16 mouse cellular contexts compared by ENCODE assay signal in the genomic region with DNA sequence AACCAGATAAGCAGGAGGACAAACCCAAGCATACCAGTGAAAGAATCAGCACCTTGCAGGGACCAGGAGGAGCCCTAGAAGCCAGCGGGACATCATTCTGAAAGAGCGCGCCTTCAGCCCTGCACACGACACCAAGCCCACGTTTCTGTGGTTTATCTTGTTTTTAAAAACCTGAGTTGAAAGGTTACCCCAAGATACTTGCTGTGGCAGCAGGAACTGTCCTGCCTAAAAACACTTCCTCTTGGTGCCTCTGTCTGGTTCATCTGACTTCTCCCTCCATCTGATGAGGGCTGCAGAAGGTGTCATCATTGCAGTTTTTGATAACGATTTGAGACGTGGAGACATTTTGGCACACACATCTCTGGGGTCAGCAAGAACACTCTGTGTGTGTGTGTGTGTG. TPM values are rescaled to one million over a fixed set of nuclear protein-coding genes. Genes with fewer than 3 reads are reported as not detected.
DNase-seq lines count a peak whose midpoint lies in the region; ATAC-seq and TF ChIP-seq lines count a peak whose summit lies in the region.
"Had no signal": no experiment of that assay in that cellular context is flagged by ENCODE, and none has a peak within 500 bp of the region (broad histone marks: within the 10 kb centered on the region; RNA-seq: fewer than 3 reads in every experiment).

No protein-coding gene starts in this region.

- H3K79me2 ChIP-seq in MEL (ENCODE audit: control insufficient read depth, insufficient read depth, low read length, poor library complexity), result no peaks in the 10 kb centered on the region; the same call in 1 of the 2 replicates

- H3K9ac ChIP-seq in MEL (ENCODE audit: control insufficient read depth, low read depth, low read length, poor library complexity, severe bottlenecking), result peak overlapping the region; percentile 28
- H3K9ac ChIP-seq in forebrain, embryonic 12.5 days, result no peak overlapping the region
- H3K9ac ChIP-seq in forebrain, postnatal 0 days, result no peak overlapping the region
- H3K9ac ChIP-seq: kidney, embryonic 15.5 days; lung, embryonic 15.5 days; midbrain, embryonic 12.5 days had no signal

- no peak for TF ChIP-seq CTCF in MEL (IDR thresholded peaks at IDR 0.05 in 2 of 3, conservative IDR thresholded peaks at IDR 0.05 in 1 of 3; ENCODE audit: control insufficient read depth in 1 of 3, insufficient read depth in 1 of 3, low read depth in 2 of 3, low read length in 3 of 3, poor library complexity in 1 of 3, severe bottlenecking in 1 of 3)
- TF ChIP-seq CTCF in forebrain, postnatal 0 days (IDR thresholded peaks at IDR 0.05; ENCODE audit: low read depth), result no peak

- TF ChIP-seq EP300 in MEL (IDR thresholded peaks at IDR 0.05; ENCODE audit: low read depth in 1 of 2, low read length in 2 of 2), result peak; percentile 66 to 75; a peak in 3 of 4 replicates

- no peaks in the 10 kb centered on the region for H3K27me3 ChIP-seq in MEL (ENCODE audit: control insufficient read depth in 1 of 2, insufficient read depth in 2 of 2, low read length in 2 of 2)
- H3K27me3 ChIP-seq in forebrain, embryonic 12.5 days, result no peaks in the 10 kb centered on the region
- no peaks in the 10 kb centered on the region for H3K27me3 ChIP-seq in forebrain, postnatal 0 days (ENCODE audit: insufficient read depth, low read length)
- H3K27me3 ChIP-seq: kidney, embryonic 15.5 days; lung, embryonic 15.5 days had no signal

- H3K4me2 ChIP-seq in forebrain, embryonic 12.5 days, result no peak overlapping the region
- H3K4me2 ChIP-seq in forebrain, postnatal 0 days (ENCODE audit: low read depth), result no peak overlapping the region
- H3K4me2 ChIP-seq: kidney, embryonic 15.5 days; lung, embryonic 15.5 days; midbrain, embryonic 12.5 days had no signal

- 91% methylated on average over 7 of the region's 7 CpGs for WGBS in forebrain, embryonic 12.5 days
- 93% methylated on average over 7 of the region's 7 CpGs for WGBS in forebrain, postnatal 0 days

- DNase-seq in lung, postnatal 36 days, result peak; percentile 30
- DNase-seq in lung, postnatal 10 days, result no peak
- peak; percentile 89 for DNase-seq in MEL (ENCODE audit: low read depth, low spot score)
- no peak for DNase-seq in adrenal gland, adult 2 months
- no peak for DNase-seq in forebrain, postnatal 0 days
- DNase-seq: adrenal gland, postnatal 25 days; cerebellum, postnatal 25 days; heart, adult 11 months had no signal

- peak overlapping the region in 1 of 2 experiments; percentile 14; a peak in 2 of 4 replicates for H3K4me3 ChIP-seq in MEL (ENCODE audit: control insufficient read depth in 1 of 2, insufficient read depth in 1 of 2, low read depth in 2 of 2, low read length in 2 of 2)
- H3K4me3 ChIP-seq in forebrain, embryonic 12.5 days (replicated peaks), result no peak overlapping the region
- no peak overlapping the region for H3K4me3 ChIP-seq in forebrain, postnatal 0 days (ENCODE audit: low read depth, low read length)
- H3K4me3 ChIP-seq: kidney, embryonic 15.5 days; limb, embryonic 10.5 days; lung, embryonic 15.5 days; midbrain, embryonic 12.5 days had no signal

- H3K27ac ChIP-seq in MEL (ENCODE audit: control insufficient read depth, low read depth, low read length), result peak overlapping the region; percentile 91
- no peak overlapping the region for H3K27ac ChIP-seq in forebrain, embryonic 12.5 days
- no peak overlapping the region for H3K27ac ChIP-seq in forebrain, postnatal 0 days (ENCODE audit: low read depth, low read length)
- H3K27ac ChIP-seq: hindbrain, postnatal 0 days; kidney, embryonic 15.5 days; limb, embryonic 10.5 days; lung, embryonic 15.5 days; midbrain, embryonic 12.5 days had no signal

- peak in 1 of 2 experiments; percentile 36; a peak in 1 of 4 replicates for TF ChIP-seq POLR2A in MEL (IDR thresholded peaks at IDR 0.05; ENCODE audit: control insufficient read depth in 1 of 2, insufficient read depth in 1 of 2, low read depth in 1 of 2, low read length in 2 of 2, poor library complexity in 1 of 2)

- H3K4me1 ChIP-seq in MEL (ENCODE audit: control insufficient read depth in 1 of 2, insufficient read depth in 2 of 2, low read length in 2 of 2), result peaks cover 17 to 41% of the 10 kb centered on the region in 2 experiments
- peaks cover 15% of the 10 kb centered on the region for H3K4me1 ChIP-seq in forebrain, embryonic 12.5 days
- no peaks in the 10 kb centered on the region for H3K4me1 ChIP-seq in forebrain, postnatal 0 days (ENCODE audit: insufficient read depth)

- no peak for TF ChIP-seq RAD21 in MEL (IDR thresholded peaks at IDR 0.05; ENCODE audit: low read depth, low read length)

- ATAC-seq in inflammation-experienced regulatory T-cells, adult 6 months, result peak; percentile 35
- ATAC-seq in neutrophil, adult 5-6 weeks (ENCODE audit: extremely low read depth, insufficient number of reproducible peaks, low FRiP score, poor library complexity, severe bottlenecking), result peak; percentile 68
- ATAC-seq in forebrain, embryonic 12.5 days (ENCODE audit: low FRiP score), result no peak
- no peak for ATAC-seq in forebrain, postnatal 0 days
- ATAC-seq: hindbrain, postnatal 0 days had no signal

- H3K36me3 ChIP-seq in MEL (ENCODE audit: control insufficient read depth in 1 of 2, insufficient read depth in 2 of 2, low read length in 2 of 2), result peaks cover 0 to 37% of the 10 kb centered on the region in 2 experiments; a peak in 2 of 4 replicates
- no peaks in the 10 kb centered on the region for H3K36me3 ChIP-seq in forebrain, embryonic 12.5 days (replicated peaks)
- H3K36me3 ChIP-seq in forebrain, postnatal 0 days (ENCODE audit: insufficient read depth), result no peaks in the 10 kb centered on the region
- H3K36me3 ChIP-seq: kidney, embryonic 15.5 days; limb, embryonic 10.5 days; lung, embryonic 15.5 days; midbrain, embryonic 12.5 days had no signal

- H3K9me3 ChIP-seq in MEL (replicated peaks; ENCODE audit: insufficient read depth, low read length), result no peaks in the 10 kb centered on the region
- no peaks in the 10 kb centered on the region for H3K9me3 ChIP-seq in forebrain, embryonic 12.5 days
- no peaks in the 10 kb centered on the region for H3K9me3 ChIP-seq in forebrain, postnatal 0 days (ENCODE audit: low read length)
- H3K9me3 ChIP-seq: kidney, embryonic 15.5 days; limb, embryonic 10.5 days; lung, embryonic 15.5 days; midbrain, embryonic 12.5 days had no signal

TF ChIP-seq in MEL, 35 proteins besides CTCF, POLR2A, EP300 and RAD21 (continues in another document):
- peak; percentile 70; the same call in 1 of the 2 replicates for TF ChIP-seq MYC (IDR thresholded peaks at IDR 0.05; ENCODE audit: low read depth, low read length)
- TF ChIP-seq CHD2 (IDR thresholded peaks at IDR 0.05; ENCODE audit: low read length), result no peak
- TF ChIP-seq ZNF384 (IDR thresholded peaks at IDR 0.05; ENCODE audit: low read depth, low read length), result no peak
- no peak for TF ChIP-seq ZC3H11A (IDR thresholded peaks at IDR 0.05; ENCODE audit: low read depth, low read length)
- no peak for TF ChIP-seq NRF1 (IDR thresholded peaks at IDR 0.05; ENCODE audit: insufficient read depth, low read depth, low read length, poor library complexity, severe bottlenecking)
- peak; percentile 73; the same call in 1 of the 2 replicates for TF ChIP-seq E2F4 (IDR thresholded peaks at IDR 0.05; ENCODE audit: borderline replicate concordance, low read depth, low read length)
- no peak for TF ChIP-seq MYB (IDR thresholded peaks at IDR 0.05; ENCODE audit: low read depth, low read length)
- TF ChIP-seq USF1 (IDR thresholded peaks at IDR 0.05; ENCODE audit: low read depth, low read length), result no peak
- TF ChIP-seq ZKSCAN1 (IDR thresholded peaks at IDR 0.05; ENCODE audit: low read depth, low read length), result no peak
- no peak for TF ChIP-seq MAFK (IDR thresholded peaks at IDR 0.05; ENCODE audit: borderline replicate concordance, low read depth, low read length)
- TF ChIP-seq SMC3 (IDR thresholded peaks at IDR 0.05; ENCODE audit: low read depth, low read length), result no peak

RNA-seq across cellular contexts. Expression of a gene that starts 6.1 kb away (rescaled TPM):
- 290 and 352 TPM in 2 replicates for total RNA-seq in MEL (2012; rRNA removed)
- polyA plus RNA-seq in MEL (2012; ENCODE audit: insufficient read depth in 1 of 2, insufficient read length in 2 of 2, low read depth in 1 of 2, low replicate concordance in 2 of 2, missing spikeins in 1 of 2), result 100 to 1,000 TPM in 1 of 2 experiments, not detected in 1; 545 TPM
- 100 to 1,000 TPM in 1 of 3 experiments, 10 to 100 TPM in 2; 44.6 to 117 (median 64.8) TPM for polyA plus RNA-seq in inflammation-experienced regulatory T-cells, adult 6 months (2017; shearing (Covaris generic))
- 130 and 159 TPM in 2 replicates for total RNA-seq in neutrophil, adult 5-6 weeks (2017)
- 10 to 100 TPM; 27.8 to 41.3 TPM for total RNA-seq in adrenal gland, adult 2 months (2021)
- 187 and 230 TPM in 2 replicates for polyA plus RNA-seq in adrenal gland, adult 2 months (2012; rRNA removed)
- 32.3 and 41.2 TPM in 2 replicates for polyA plus RNA-seq in forebrain, embryonic 12.5 days (2016; fragmentation: Nextera tagmentation; extraction: Ambion mirVana)
- total RNA-seq in forebrain, postnatal 0 days (2014; rRNA removed), result 4.9 and 6.0 TPM in 2 replicates
- 9.5 and 11.6 TPM in 2 replicates for polyA plus RNA-seq in forebrain, postnatal 0 days (2015; fragmentation: Nextera tagmentation; extraction: Ambion mirVana)

RNA-seq across cellular contexts. Expression of a gene that starts 56.2 kb away (rescaled TPM):
- total RNA-seq in MEL (2012; rRNA removed), result 1.9 and 2.3 TPM in 2 replicates
- 1 to 10 TPM in 1 of 2 experiments, not detected in 1; 7.9 TPM for polyA plus RNA-seq in MEL (2012; ENCODE audit: insufficient read depth in 1 of 2, insufficient read length in 2 of 2, low read depth in 1 of 2, low replicate concordance in 2 of 2, missing spikeins in 1 of 2)
- polyA plus RNA-seq in inflammation-experienced regulatory T-cells, adult 6 months (2017; shearing (Covaris generic)), result not detected
- total RNA-seq in neutrophil, adult 5-6 weeks (2017), result 2.1 and 3.3 TPM in 2 replicates
- 1 to 10 TPM; 4.9 to 7.3 TPM for total RNA-seq in adrenal gland, adult 2 months (2021)
- 23.2 and 32.4 TPM in 2 replicates for polyA plus RNA-seq in adrenal gland, adult 2 months (2012; rRNA removed)
- 15.1 and 17.0 TPM in 2 replicates for polyA plus RNA-seq in forebrain, embryonic 12.5 days (2016; fragmentation: Nextera tagmentation; extraction: Ambion mirVana)
- total RNA-seq in forebrain, postnatal 0 days (2014; rRNA removed), result 1.2 and 2.1 TPM in 2 replicates
- polyA plus RNA-seq in forebrain, postnatal 0 days (2015; fragmentation: Nextera tagmentation; extraction: Ambion mirVana), result 6.0 and 6.2 TPM in 2 replicates

RNA-seq across cellular contexts. Expression of a gene that starts 56.8 kb away (rescaled TPM):
- total RNA-seq in MEL (2012; rRNA removed), result 17.6 and 21.0 TPM in 2 replicates
- polyA plus RNA-seq in MEL (2012; ENCODE audit: insufficient read depth in 1 of 2, insufficient read length in 2 of 2, low read depth in 1 of 2, low replicate concordance in 2 of 2, missing spikeins in 1 of 2), result 10 to 100 TPM in 1 of 2 experiments, not detected in 1; 21.7 TPM
- polyA plus RNA-seq in inflammation-experienced regulatory T-cells, adult 6 months (2017; shearing (Covaris generic)), result 10 to 100 TPM; 62.5 to 80.3 (median 72.6) TPM
- total RNA-seq in neutrophil, adult 5-6 weeks (2017), result 301 and 316 TPM in 2 replicates
- total RNA-seq in adrenal gland, adult 2 months (2021), result 10 to 100 TPM; 67.0 to 92.3 TPM
- 33.5 and 44.6 TPM in 2 replicates for polyA plus RNA-seq in adrenal gland, adult 2 months (2012; rRNA removed)
- 25.4 and 25.6 TPM in 2 replicates for polyA plus RNA-seq in forebrain, embryonic 12.5 days (2016; fragmentation: Nextera tagmentation; extraction: Ambion mirVana)
- total RNA-seq in forebrain, postnatal 0 days (2014; rRNA removed), result 16.3 and 17.1 TPM in 2 replicates
- polyA plus RNA-seq in forebrain, postnatal 0 days (2015; fragmentation: Nextera tagmentation; extraction: Ambion mirVana), result 19.5 and 22.7 TPM in 2 replicates

Comparison
In these comparisons a context has a peak if more than half of its experiments do, and no peak if none do; other contexts are left out.
1. DNase-seq: peak in lung, postnatal 36 days (single experiment) and MEL (single experiment); none in lung, postnatal 10 days (single experiment), adrenal gland, adult 2 months (single experiment) and forebrain, postnatal 0 days (single experiment).
2. ATAC-seq: peak in inflammation-experienced regulatory T-cells, adult 6 months (single experiment) and neutrophil, adult 5-6 weeks (single experiment); none in forebrain, embryonic 12.5 days (single experiment) and forebrain, postnatal 0 days (single experiment).